Mouse (Mus musculus): ENCODE data around the gene Igf1.

DNA sequence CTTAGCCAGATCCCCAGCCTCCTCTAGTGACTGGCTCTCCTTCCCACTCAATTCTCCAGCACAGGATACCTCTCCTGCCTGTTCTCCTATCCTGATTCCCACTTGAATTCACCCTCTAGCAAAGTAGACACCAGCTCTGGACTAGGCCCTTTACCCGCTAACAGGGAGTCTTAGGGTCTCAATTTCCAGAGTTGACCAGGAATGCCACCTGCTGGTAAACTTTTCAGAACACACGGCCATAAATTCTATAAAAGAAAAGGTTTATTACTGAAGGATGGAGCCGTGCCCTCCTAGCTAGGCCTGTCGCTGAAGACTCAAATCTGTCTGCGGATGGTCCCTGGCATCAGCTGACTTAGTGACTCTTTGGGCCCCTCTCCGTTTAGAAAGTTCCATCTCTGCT, 113.5 kb downstream of the Igf1 start:
- TF ChIP-seq POLR2A (IDR thresholded peaks at IDR 0.05; ENCODE audit: insufficient read length, low read depth) (no peak), TCF12 (IDR thresholded peaks at IDR 0.05; ENCODE audit: insufficient read depth, poor library complexity, severe bottlenecking) (no peak), USF1 (IDR thresholded peaks at IDR 0.05; ENCODE audit: low read depth) (no peak), MAX (IDR thresholded peaks at IDR 0.05; ENCODE audit: low read depth) (no peak), MYOG (IDR thresholded peaks at IDR 0.05; ENCODE audit: control insufficient read depth in 1 of 3, insufficient read depth in 1 of 3, insufficient read length in 2 of 3, low read depth in 2 of 3) (no peak), MYOD1 (IDR thresholded peaks at IDR 0.05; ENCODE audit: control insufficient read depth in 1 of 3, insufficient read length in 2 of 3, low read depth in 2 of 3) (no peak), E2F4 (IDR thresholded peaks at IDR 0.05; ENCODE audit: insufficient read depth) (no peak)

Data from myocyte (in vitro differentiated cells).